Mouse (Mus musculus) ovary, postnatal 36 days (tissue): ENCODE data around the gene Ninj2.
"Not testable (repeated sequence)": the region's sequence is repeated elsewhere in the genome, so short reads cannot be mapped to it uniquely, and the experiment has no call there.

Experiments
- DNase-seq: peaks from one replicate; pipeline ENCODE4 v3.0.0; 2022; ENCODE audit warnings: low spot score, mixed read lengths

The Ninj2 gene

GRCm38 (mm10) chr6:120093100-120093499 lies at the start of gene Ninj2:
TSS of gene Ninj2 (plus strand) at chr6:120093350.
- no peak for DNase-seq

- no peak for DNase-seq
Observed at GRCm38 (mm10) chr6:120045406-120045805, 47.7 kb upstream of the Ninj2 start.

- no peak for DNase-seq
Observed at GRCm38 (mm10) chr6:120047705-120048292, 45.4 kb upstream of the Ninj2 start.

- no peak for DNase-seq
Observed at GRCm38 (mm10) chr6:120054412-120054811, 38.7 kb upstream of the Ninj2 start.

- DNase-seq, result no peak
Observed at GRCm38 (mm10) chr6:120055666-120056540, 37.2 kb upstream of the Ninj2 start.

- no peak for DNase-seq
Observed at GRCm38 (mm10) chr6:120062934-120063333, 30.2 kb upstream of the Ninj2 start.

GRCm38 (mm10) chr6:120064627-120065026 lies 28.5 kb upstream of the Ninj2 start:
- no peak for DNase-seq

- DNase-seq, result no peak
Observed at GRCm38 (mm10) chr6:120065552-120066177, 27.5 kb upstream of the Ninj2 start.

GRCm38 (mm10) chr6:120069546-120069945 lies 23.6 kb upstream of the Ninj2 start:
- DNase-seq, result no peak

GRCm38 (mm10) chr6:120072630-120073029 lies 20.5 kb upstream of the Ninj2 start:
- DNase-seq, result no peak

GRCm38 (mm10) chr6:120076619-120077450 lies 16.3 kb upstream of the Ninj2 start:
- no peak for DNase-seq

GRCm38 (mm10) chr6:120079547-120079946 lies 13.6 kb upstream of the Ninj2 start:
- no peak for DNase-seq

GRCm38 (mm10) chr6:120081516-120081915 lies 11.6 kb upstream of the Ninj2 start:
- DNase-seq, result no peak

- DNase-seq, result no peak
Observed at GRCm38 (mm10) chr6:120082251-120082950, 10.7 kb upstream of the Ninj2 start.

GRCm38 (mm10) chr6:120082951-120083411 lies 10.2 kb upstream of the Ninj2 start:
- DNase-seq, result no peak

- no peak for DNase-seq
Observed at GRCm38 (mm10) chr6:120083442-120083841, 9.7 kb upstream of the Ninj2 start.

GRCm38 (mm10) chr6:120084983-120085382 lies 8.2 kb upstream of the Ninj2 start:
- DNase-seq, result no peak

- no peak for DNase-seq
Observed at GRCm38 (mm10) chr6:120085832-120086231, 7.3 kb upstream of the Ninj2 start.

- DNase-seq, result not testable (repeated sequence)
Observed at GRCm38 (mm10) chr6:120087041-120087440, 6.1 kb upstream of the Ninj2 start.

- DNase-seq, result no peak
Observed at GRCm38 (mm10) chr6:120090712-120091248, 2.4 kb upstream of the Ninj2 start.

- DNase-seq, result no peak
Observed at GRCm38 (mm10) chr6:120091956-120092355, 1.2 kb upstream of the Ninj2 start.
